Mouse (Mus musculus): Measurements from ENCODE around the gene Nfatc2ip. TPM values are rescaled to one million over a fixed set of nuclear protein-coding genes. Genes with fewer than 3 reads are reported as not detected.

The Nfatc2ip gene
- total and polyA plus RNA-seq, 2 experiments, result 1.3 to 2.8 TPM

- no peak for DNase-seq (ENCODE audit: extremely low read depth, low read depth, low spot score)
- 73% methylated on average over 8 of the region's 8 CpGs for WGBS
- TF ChIP-seq CTCF (IDR thresholded peaks at IDR 0.05; ENCODE audit: low read depth, low read length) (no peak), POLR2A (IDR thresholded peaks at IDR 0.05; ENCODE audit: extremely low read depth, insufficient read depth, low read length) (no peak)
These were observed 48.2 kb downstream of the Nfatc2ip start for GRCm38 (mm10) chr7:126348293-126348692.

GRCm38 (mm10) chr7:126347098-126347497, 49.4 kb downstream of the Nfatc2ip start:
- no peaks in the 10 kb centered on the region for H3K36me3 ChIP-seq (ENCODE audit: control insufficient read depth, insufficient read depth, low read length)
- H3K4me3 ChIP-seq (ENCODE audit: insufficient read depth, low read depth, low read length), result no peak overlapping the region
- no peak overlapping the region for H3K27ac ChIP-seq (replicated peaks; ENCODE audit: insufficient read depth, low read depth, low read length)
- DNase-seq (ENCODE audit: extremely low read depth, low read depth, low spot score), result no peak
- 28% methylated on average over 1 of the region's 1 CpGs for WGBS
- H3K4me1 ChIP-seq (ENCODE audit: control insufficient read depth, insufficient read depth, low read length), result no peaks in the 10 kb centered on the region
- TF ChIP-seq CTCF (IDR thresholded peaks at IDR 0.05; ENCODE audit: low read depth, low read length) (no peak), POLR2A (IDR thresholded peaks at IDR 0.05; ENCODE audit: extremely low read depth, insufficient read depth, low read length) (no peak)
- no peak overlapping the region for H3K9ac ChIP-seq (ENCODE audit: low read depth, low read length)
- H3K27me3 ChIP-seq (ENCODE audit: control insufficient read depth, insufficient read depth, low read length), result no peaks in the 10 kb centered on the region
- H3K79me2 ChIP-seq (ENCODE audit: control insufficient read depth, insufficient read depth, low read length), result no peaks in the 10 kb centered on the region

More at GRCm38 (mm10) chr7:126348293-126348692, 48.2 kb downstream of the Nfatc2ip start:
- H3K4me1 ChIP-seq (ENCODE audit: control insufficient read depth, insufficient read depth, low read length), result no peaks in the 10 kb centered on the region
- H3K4me3 ChIP-seq (ENCODE audit: insufficient read depth, low read depth, low read length), result no peak overlapping the region
- H3K27ac ChIP-seq (replicated peaks; ENCODE audit: insufficient read depth, low read depth, low read length), result no peak overlapping the region
- no peak overlapping the region for H3K9ac ChIP-seq (ENCODE audit: low read depth, low read length)
- H3K27me3 ChIP-seq (ENCODE audit: control insufficient read depth, insufficient read depth, low read length), result no peaks in the 10 kb centered on the region
- H3K79me2 ChIP-seq (ENCODE audit: control insufficient read depth, insufficient read depth, low read length), result no peaks in the 10 kb centered on the region
- no peaks in the 10 kb centered on the region for H3K36me3 ChIP-seq (ENCODE audit: control insufficient read depth, insufficient read depth, low read length)

DNA sequence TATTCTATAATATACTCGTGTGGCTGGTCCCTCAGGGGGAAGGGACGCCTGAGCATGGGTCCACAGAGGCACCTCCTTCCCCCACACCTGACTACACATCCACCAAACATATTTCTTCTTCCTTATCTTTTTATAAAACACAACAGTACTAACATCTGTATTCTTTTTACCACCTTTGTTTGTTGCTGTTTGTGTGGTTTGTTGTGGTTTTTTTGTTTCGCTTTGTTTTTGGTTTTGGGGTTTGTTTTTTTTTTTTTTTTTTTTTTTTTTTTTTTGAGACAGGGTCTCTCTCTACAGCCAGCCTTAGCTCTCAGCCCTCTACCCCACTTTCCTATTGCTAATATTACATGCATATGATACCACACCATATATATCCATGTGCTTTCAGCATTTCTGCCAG, 50.6 kb downstream of the Nfatc2ip start:
- TF ChIP-seq CTCF (IDR thresholded peaks at IDR 0.05; ENCODE audit: low read depth, low read length), result no peak
- no peak for TF ChIP-seq POLR2A (IDR thresholded peaks at IDR 0.05; ENCODE audit: extremely low read depth, insufficient read depth, low read length)

GRCm38 (mm10) chr7:126345557-126345956, 51.0 kb downstream of the Nfatc2ip start:
- Histone ChIP-seq H3K27ac (replicated peaks; ENCODE audit: insufficient read depth, low read depth, low read length) (no peak overlapping the region), H3K79me2 (ENCODE audit: control insufficient read depth, insufficient read depth, low read length) (no peaks in the 10 kb centered on the region), H3K4me3 (ENCODE audit: insufficient read depth, low read depth, low read length) (no peak overlapping the region), H3K36me3 (ENCODE audit: control insufficient read depth, insufficient read depth, low read length) (no peaks in the 10 kb centered on the region), H3K4me1 (ENCODE audit: control insufficient read depth, insufficient read depth, low read length) (peaks cover 2% of the 10 kb centered on the region; the same call in 1 of the 2 replicates), H3K27me3 (ENCODE audit: control insufficient read depth, insufficient read depth, low read length) (no peaks in the 10 kb centered on the region), H3K9ac (ENCODE audit: low read depth, low read length) (no peak overlapping the region)
- 51% methylated on average over 3 of the region's 3 CpGs for WGBS
- TF ChIP-seq CTCF (IDR thresholded peaks at IDR 0.05; ENCODE audit: low read depth, low read length), result no peak
- TF ChIP-seq POLR2A (IDR thresholded peaks at IDR 0.05; ENCODE audit: extremely low read depth, insufficient read depth, low read length), result no peak
- DNase-seq (ENCODE audit: extremely low read depth, low read depth, low spot score), result no peak

More for the DNA sequence above, 50.6 kb downstream of the Nfatc2ip start:
- no peaks in the 10 kb centered on the region for H3K4me1 ChIP-seq (ENCODE audit: control insufficient read depth, insufficient read depth, low read length)
- no peak overlapping the region for H3K27ac ChIP-seq (replicated peaks; ENCODE audit: insufficient read depth, low read depth, low read length)
- no peaks in the 10 kb centered on the region for H3K79me2 ChIP-seq (ENCODE audit: control insufficient read depth, insufficient read depth, low read length)
- no peaks in the 10 kb centered on the region for H3K36me3 ChIP-seq (ENCODE audit: control insufficient read depth, insufficient read depth, low read length)
- 48% methylated on average over 3 of the region's 3 CpGs for WGBS
- DNase-seq (ENCODE audit: extremely low read depth, low read depth, low spot score), result no peak
- H3K27me3 ChIP-seq (ENCODE audit: control insufficient read depth, insufficient read depth, low read length), result no peaks in the 10 kb centered on the region
- no peak overlapping the region for H3K9ac ChIP-seq (ENCODE audit: low read depth, low read length)
- no peak overlapping the region for H3K4me3 ChIP-seq (ENCODE audit: insufficient read depth, low read depth, low read length)

- Histone ChIP-seq H3K9ac (ENCODE audit: low read depth, low read length) (no peak overlapping the region), H3K36me3 (ENCODE audit: control insufficient read depth, insufficient read depth, low read length) (no peaks in the 10 kb centered on the region), H3K79me2 (ENCODE audit: control insufficient read depth, insufficient read depth, low read length) (no peaks in the 10 kb centered on the region), H3K4me3 (ENCODE audit: insufficient read depth, low read depth, low read length) (no peak overlapping the region), H3K4me1 (ENCODE audit: control insufficient read depth, insufficient read depth, low read length) (peaks cover 6% of the 10 kb centered on the region), H3K27ac (replicated peaks; ENCODE audit: insufficient read depth, low read depth, low read length) (no peak overlapping the region), H3K27me3 (ENCODE audit: control insufficient read depth, insufficient read depth, low read length) (no peaks in the 10 kb centered on the region)
- DNase-seq (ENCODE audit: extremely low read depth, low read depth, low spot score), result no peak
- 50% methylated on average over 6 of the region's 6 CpGs for WGBS
- TF ChIP-seq CTCF (IDR thresholded peaks at IDR 0.05; ENCODE audit: low read depth, low read length) (no peak), POLR2A (IDR thresholded peaks at IDR 0.05; ENCODE audit: extremely low read depth, insufficient read depth, low read length) (no peak)
These were observed 55.6 kb downstream of the Nfatc2ip start for GRCm38 (mm10) chr7:126340896-126341295.

DNA sequence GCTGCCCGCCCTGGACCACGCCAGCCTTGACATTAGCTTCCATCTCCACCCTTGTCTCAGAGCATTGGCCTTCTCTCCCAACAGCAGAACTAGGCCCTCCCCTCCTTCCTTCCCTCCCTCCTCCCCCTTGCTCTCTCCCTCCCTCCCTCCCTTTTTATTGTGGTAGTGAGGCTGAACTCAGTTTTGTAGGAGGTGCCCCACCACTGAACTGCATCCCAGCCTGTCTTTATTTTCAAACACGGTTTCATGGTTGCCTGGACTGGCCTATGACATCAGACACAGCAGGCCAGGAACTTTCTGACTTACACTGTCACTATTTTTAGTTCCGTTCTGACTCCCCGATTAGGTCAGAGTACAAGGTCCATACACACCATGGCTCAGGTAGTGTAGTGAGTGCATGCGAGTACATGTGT, 56.3 kb downstream of the Nfatc2ip start:
- 36% methylated on average over 6 of the region's 6 CpGs for WGBS
- peak; percentile 88 for DNase-seq (ENCODE audit: extremely low read depth, low read depth, low spot score)
- H3K4me1 ChIP-seq (ENCODE audit: control insufficient read depth, insufficient read depth, low read length), result peaks cover 6% of the 10 kb centered on the region
- H3K4me3 ChIP-seq (ENCODE audit: insufficient read depth, low read depth, low read length), result no peak overlapping the region
- H3K27me3 ChIP-seq (ENCODE audit: control insufficient read depth, insufficient read depth, low read length), result no peaks in the 10 kb centered on the region
- H3K36me3 ChIP-seq (ENCODE audit: control insufficient read depth, insufficient read depth, low read length), result no peaks in the 10 kb centered on the region
- TF ChIP-seq CTCF (IDR thresholded peaks at IDR 0.05; ENCODE audit: low read depth, low read length), result no peak
- TF ChIP-seq POLR2A (IDR thresholded peaks at IDR 0.05; ENCODE audit: extremely low read depth, insufficient read depth, low read length), result no peak
- H3K9ac ChIP-seq (ENCODE audit: low read depth, low read length), result no peak overlapping the region
- H3K79me2 ChIP-seq (ENCODE audit: control insufficient read depth, insufficient read depth, low read length), result no peaks in the 10 kb centered on the region
- H3K27ac ChIP-seq (replicated peaks; ENCODE audit: insufficient read depth, low read depth, low read length), result no peak overlapping the region
